Mouse (Mus musculus) heart, adult 9 months (tissue): ENCODE data around the gene Rgs6.

Source experiments
- DNase-seq, 2 experiments: peaks; one replicate each; pipeline ENCODE4 v3.0.0; 2022; ENCODE audit warnings: low spot score in 2 of 2

Rgs6 gene

DNA sequence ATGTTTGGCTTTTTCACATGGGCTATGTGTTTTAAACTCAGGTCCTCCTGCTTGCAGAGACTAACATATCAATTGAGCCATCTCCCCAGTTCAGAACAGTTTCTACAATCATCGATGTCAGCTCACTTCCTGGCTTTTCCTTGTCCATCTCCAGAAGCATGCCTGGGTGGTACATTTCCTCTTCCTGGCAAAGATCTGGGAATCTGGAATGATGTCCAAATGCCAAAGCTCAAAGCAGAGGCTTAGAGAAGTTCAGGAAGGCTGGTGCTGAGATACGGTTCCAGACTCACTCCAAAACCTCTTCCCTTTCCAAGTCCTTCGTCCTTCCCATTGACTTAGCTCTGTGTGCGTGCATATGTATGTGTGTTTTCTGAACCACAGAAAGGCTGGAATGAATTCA is 59.8 kb downstream of the Rgs6 start:
- no peak for DNase-seq

GRCm38 (mm10) chr12:82649991-82650390 is 61.9 kb downstream of the Rgs6 start:
- no peak for DNase-seq

GRCm38 (mm10) chr12:82664598-82664997 is 76.5 kb downstream of the Rgs6 start:
- peak; percentile 43 to 49 for DNase-seq

DNA sequence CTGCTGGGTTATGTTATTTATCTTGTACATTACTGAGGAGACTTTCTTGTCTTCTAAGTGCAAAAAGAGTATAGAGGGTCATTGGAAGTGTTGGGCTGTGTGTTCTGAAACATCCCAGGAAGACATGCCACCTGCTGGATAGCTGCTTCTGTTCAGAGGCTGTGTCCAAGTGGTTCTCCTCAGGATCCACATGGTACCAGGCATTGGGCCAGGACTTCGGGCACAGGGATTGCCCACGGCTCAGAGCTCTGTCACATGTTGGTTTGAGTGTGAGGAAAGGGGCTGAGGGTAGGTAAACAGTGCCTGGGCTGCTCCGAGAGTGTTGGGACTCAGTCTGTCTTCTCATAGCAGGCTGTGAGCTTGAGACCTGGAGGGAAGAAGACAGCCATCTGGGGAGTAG is 79.3 kb downstream of the Rgs6 start:
- no peak for DNase-seq

GRCm38 (mm10) chr12:82670201-82670737 is 82.2 kb downstream of the Rgs6 start:
- DNase-seq = peak in 1 of 2 experiments; percentile 3

- DNase-seq = no peak
Observed at GRCm38 (mm10) chr12:82671591-82671990, 83.5 kb downstream of the Rgs6 start.

- DNase-seq = no peak
Observed at GRCm38 (mm10) chr12:82675137-82675536, 87.0 kb downstream of the Rgs6 start.

GRCm38 (mm10) chr12:82687015-82687414 is 98.9 kb downstream of the Rgs6 start:
- DNase-seq = no peak

DNA sequence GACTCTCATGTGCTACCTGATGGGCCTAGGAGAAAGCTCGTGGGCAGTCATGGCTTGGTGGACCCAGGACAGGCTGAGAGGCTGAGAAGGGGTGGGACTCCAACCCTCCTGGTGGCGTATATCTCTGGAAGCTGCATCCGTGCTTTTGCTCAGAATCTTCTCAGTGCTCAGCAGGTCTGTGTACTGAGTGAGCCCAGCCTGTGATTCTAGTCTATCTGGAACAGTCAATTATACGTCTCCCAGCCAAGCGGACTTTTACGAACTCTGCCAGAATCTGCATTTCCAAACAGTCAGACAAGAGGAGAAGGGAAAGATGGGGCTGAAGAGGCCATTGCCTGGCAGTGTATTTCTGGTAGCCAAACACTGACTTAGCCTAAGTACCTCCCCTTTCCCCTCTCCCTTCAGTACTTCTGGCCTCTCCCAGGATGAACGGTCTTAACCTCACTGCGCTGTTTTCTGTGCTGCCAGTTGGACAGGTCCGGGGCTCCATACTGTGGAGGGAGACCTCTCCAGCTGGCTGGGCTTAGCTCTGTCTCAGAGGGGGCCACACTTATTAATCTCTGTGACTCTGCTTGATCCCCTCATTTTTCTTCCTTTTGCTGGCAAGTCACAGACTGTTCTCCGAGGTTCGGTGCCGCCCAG is 110.9 kb downstream of the Rgs6 start:
- no peak for DNase-seq

GRCm38 (mm10) chr12:82699528-82699905 is 111.4 kb downstream of the Rgs6 start:
- no peak for DNase-seq

GRCm38 (mm10) chr12:82700241-82700640 is 112.1 kb downstream of the Rgs6 start:
- no peak for DNase-seq

- DNase-seq = peak; percentile 12 to 47
Observed at GRCm38 (mm10) chr12:82700840-82701239, 112.7 kb downstream of the Rgs6 start.

GRCm38 (mm10) chr12:82701359-82701758 is 113.3 kb downstream of the Rgs6 start:
- no peak for DNase-seq

- DNase-seq = no peak
Observed at GRCm38 (mm10) chr12:82710376-82710775, 122.3 kb downstream of the Rgs6 start.

GRCm38 (mm10) chr12:82714284-82714683 is 126.2 kb downstream of the Rgs6 start:
- no peak for DNase-seq

GRCm38 (mm10) chr12:82723017-82723540 is 135.0 kb downstream of the Rgs6 start:
- DNase-seq = no peak

- DNase-seq = no peak
Observed at GRCm38 (mm10) chr12:82726255-82726654, 138.2 kb downstream of the Rgs6 start.

GRCm38 (mm10) chr12:82731587-82731986 is 143.5 kb downstream of the Rgs6 start:
- no peak for DNase-seq

GRCm38 (mm10) chr12:82742955-82743354 is 154.9 kb downstream of the Rgs6 start:
- no peak for DNase-seq

- DNase-seq = no peak
Observed at GRCm38 (mm10) chr12:82744026-82744425, 155.9 kb downstream of the Rgs6 start.

DNA sequence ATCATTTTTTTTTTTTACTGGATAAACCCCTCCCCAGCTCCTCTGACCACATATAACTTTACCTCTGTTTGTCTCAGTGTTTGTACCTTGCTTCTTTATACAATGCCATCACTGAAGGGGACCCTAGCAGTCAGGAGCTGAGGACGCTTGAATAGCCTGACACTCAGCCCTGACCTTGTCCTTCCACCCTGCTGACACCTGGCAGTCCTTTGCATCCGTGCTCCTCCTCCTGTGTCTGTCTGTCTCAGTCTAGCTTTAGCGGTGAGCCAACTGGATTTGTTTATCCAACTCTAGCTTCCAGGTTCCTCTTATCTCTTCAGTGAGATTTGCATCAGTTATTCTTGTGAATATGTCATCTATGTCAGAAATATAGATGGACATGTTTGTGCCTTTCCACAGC is 156.7 kb downstream of the Rgs6 start:
- no peak for DNase-seq

GRCm38 (mm10) chr12:82747099-82747498 is 159.0 kb downstream of the Rgs6 start:
- no peak for DNase-seq

- DNase-seq = no peak
Observed at GRCm38 (mm10) chr12:82751846-82752245, 163.8 kb downstream of the Rgs6 start.

DNA sequence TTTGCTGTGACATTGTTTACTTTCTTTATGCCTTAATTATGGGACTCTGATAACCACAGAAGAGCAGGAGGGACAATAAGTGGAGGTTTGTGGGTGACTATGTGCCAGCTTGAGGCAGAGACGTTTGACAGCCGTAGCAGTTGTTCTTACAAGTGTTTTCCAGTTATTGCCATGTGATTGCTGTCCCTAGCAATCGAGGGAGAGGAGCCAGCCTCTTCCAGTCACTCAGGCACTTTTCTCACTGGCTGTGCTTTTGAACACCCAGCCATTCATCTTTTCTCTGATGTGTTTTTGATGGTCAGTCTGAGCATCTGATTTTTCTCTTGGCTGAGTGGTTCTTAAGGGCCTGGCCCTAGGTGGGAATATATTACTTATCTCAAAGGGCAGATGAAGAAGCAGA is 166.4 kb downstream of the Rgs6 start:
- DNase-seq = peak in 1 of 2 experiments; percentile 18
